Mouse (Mus musculus): ENCODE data around the gene Relb.

The Relb gene

DNA sequence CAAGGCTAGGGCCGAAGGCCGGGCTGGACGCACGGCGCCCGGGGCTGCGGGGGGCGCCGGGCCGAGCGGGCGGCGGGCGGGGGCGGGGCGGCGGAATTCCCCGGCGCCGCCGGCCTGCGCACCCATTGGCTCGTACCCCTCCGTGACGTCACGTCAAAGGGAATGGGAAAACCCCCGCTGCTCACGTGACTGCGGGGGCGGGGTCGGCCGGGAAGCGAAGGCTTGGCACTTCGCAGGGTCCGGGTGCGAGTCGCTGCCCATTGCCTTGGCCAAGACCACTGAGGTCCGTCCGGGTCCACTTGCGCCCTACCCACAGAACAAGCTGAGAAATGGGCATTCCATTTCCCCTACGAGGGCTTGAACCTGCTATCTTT lies at the start of gene Relb:
Gene Relb (minus strand): TSS at position 78 of the 374 bp plus-strand sequence.
- DNase-seq (ENCODE audit: low spot score in 2 of 2): peak; percentile 83

DNA sequence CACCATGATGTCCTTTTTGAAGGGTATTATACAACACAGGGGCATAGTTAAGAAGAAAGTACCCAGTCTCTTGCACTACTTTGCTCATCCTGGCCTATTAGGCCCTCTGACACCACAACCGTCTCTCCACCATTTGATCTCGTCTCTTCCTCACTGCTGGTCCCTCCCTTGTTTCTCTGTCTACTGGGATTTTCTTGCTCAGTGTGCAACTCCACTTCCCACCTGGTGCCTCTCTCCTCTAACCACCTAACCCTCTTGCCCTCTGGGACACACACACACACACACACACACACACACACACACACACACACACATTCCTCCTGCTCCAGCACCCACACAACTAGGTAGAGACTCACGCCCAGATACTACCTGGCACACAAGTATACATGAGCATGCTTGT lies 49.7 kb upstream of the Relb start:
- no peak for DNase-seq (ENCODE audit: low spot score in 2 of 2)

DNA sequence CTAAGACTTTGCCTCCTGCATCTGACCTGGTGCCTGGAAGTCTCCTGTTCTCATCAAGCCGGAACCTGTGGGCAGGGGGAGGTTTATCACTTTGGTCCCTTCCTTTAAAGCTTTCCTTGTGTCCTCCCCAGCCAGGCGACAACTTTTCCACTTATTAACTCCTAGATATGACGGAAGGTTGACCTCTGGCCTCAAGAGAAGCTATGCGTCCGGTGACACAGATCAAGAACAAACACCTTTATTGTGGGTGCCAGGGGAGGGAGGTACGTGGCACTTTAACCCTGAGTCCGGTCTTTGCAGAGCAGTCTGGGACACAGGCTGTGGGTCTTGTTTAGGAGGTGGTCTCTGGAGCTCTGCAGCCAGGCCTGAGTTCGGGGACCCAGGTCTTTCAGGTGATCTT lies 48.6 kb upstream of the Relb start, which contains the start of gene Apoc2:
Gene Apoc2 (minus strand): TSS at position 70 of the 400 bp plus-strand sequence.
- no peak for DNase-seq (ENCODE audit: low spot score in 2 of 2)

DNA sequence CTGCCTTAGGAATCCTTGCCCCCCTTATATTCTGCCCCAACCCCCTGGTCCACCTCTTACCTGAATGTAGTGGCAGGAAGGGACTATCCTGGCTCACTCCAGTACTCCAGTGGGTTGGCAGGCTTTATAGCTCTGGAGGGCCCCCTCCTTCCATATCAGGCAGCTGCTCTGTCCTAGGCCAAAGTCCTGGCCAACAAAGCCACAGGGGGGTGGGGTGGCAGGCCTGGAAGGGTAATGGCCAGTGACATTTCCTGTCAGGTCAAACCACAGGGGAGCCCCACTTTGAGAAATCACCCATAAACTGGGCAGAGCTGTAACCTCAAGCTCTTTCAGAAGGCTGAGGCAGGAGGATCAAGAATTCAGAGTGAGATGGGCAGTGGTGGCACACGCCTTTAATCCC lies 47.4 kb upstream of the Relb start:
- no peak for DNase-seq (ENCODE audit: low spot score in 2 of 2)

DNA sequence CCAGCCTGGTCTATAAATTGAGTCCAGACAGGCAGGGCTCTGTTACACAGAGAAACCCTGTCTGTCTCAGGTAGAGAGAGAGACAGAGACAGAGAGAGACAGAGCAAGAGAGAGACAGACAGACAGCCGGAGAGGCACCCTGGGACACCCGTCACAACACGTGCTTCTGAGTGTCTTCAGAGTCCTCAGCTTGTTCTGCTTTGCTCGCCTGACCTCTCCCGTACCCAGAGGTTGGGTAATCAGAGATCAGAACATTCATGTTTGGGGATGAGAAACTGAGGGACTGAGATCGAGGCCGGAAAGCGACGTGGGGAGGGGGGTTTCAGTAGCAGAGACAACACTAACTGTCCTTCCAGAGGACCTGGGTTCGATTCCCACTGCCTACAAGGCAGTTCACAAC lies 46.6 kb upstream of the Relb start:
- DNase-seq (ENCODE audit: low spot score in 2 of 2): no peak

DNA sequence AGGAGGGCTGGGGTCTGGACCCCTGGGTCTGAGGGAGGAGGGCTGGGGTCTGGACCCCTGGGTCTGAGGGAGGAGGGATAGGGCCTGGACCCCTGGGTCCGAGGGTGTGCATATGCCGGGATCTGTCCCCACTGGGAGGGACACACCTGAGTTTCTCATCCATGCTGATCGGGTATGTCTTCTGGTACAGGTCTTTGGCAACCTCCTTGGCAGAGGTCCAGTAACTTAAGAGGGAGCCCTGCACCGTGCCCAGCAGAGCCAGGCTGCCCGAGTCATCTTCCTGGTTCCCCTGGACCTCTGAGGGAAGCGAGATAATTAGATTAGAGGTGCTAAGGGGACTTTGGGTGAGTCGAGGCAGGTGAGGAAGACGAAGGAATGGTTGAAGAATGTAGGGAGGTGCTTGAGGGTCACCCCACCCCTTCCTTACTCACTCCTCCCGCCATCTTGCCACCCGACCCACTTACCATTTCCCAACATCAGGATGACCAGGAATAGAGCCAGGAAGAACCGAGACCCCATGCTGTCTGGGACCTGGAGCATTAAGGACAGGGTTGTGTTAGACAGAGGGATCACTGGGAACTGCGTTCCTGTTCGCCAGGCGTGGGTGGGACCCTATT lies 44.0 kb upstream of the Relb start:
- DNase-seq (ENCODE audit: low spot score in 2 of 2): no peak

DNA sequence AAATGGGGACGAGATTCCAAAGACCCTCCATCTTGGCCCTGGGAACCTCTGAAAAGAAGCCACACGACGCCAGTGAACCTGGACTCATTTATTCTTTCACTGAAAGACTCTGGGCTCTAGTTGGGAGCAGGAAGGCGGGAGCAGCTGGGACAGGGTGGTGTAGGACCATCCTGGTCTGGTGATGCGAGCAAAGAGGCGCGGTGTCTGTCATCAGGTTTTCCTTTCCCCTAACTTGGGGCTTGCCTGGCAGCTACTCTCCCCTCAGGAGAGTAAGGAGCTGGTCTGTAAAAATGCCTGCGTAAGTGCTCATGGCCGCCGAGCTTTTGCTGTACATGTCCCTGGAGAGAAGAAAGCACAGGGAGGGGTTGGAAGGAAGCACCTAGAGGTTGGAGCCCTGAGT lies 42.3 kb upstream of the Relb start:
- DNase-seq (ENCODE audit: low spot score in 2 of 2): no peak

DNA sequence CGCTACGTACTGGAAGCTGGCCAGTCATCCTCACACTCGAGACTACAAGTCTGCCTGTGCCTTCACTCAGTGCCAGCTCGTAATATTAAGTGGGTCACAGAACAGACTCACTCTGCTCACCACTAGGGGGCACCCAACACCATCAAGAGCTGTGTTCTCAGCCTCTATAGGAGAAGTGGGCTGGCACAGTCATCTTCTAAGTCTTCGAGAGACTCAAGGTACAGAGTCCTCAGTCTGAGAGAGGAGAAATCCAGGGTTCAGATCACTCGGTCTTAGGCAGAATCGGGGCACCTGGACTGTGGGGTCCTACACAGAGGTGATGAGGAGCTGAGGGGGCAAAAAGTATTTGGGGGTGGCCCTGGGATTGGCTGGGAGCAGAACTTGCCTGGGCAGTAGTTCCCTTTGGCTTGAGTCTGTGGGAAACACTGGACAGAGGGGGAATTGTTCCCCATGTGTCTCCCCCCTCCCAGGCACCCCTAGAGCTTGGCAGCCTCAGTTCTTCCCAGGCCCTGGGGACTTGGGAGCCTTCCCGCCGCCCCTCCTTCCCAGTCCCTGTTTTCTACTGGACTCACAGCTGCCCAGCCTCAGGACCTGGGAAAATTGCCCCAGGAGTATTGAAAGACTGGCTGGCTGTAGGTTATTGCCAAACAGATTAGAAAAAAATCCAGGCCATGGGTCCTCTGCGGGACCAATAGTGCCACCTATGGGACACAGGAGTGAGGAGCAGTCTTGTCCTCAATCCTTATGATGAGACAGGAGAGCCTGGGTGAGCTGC lies 39.9 kb upstream of the Relb start:
- DNase-seq (ENCODE audit: low spot score in 2 of 2): peak; percentile 83 to 94

DNA sequence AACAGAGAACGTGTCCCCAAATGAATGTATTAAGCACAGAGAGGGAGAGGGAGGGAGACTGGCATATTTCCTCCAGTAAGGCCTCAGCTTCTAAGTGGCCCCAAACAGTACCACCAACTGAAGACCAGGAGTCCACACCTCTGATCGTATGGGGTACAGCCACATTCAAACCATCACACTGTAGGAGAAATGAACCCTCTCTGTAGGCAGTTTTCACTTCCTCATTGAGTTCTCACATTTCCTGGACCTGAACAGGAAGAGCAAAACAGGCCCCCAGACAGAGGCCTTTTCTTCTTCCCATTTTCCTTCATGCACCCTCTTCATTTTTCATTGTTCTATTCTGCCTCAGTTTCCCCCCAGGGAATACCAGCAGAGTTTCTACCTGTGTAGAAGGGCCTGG lies 38.2 kb upstream of the Relb start:
- DNase-seq (ENCODE audit: low spot score in 2 of 2): no peak

DNA sequence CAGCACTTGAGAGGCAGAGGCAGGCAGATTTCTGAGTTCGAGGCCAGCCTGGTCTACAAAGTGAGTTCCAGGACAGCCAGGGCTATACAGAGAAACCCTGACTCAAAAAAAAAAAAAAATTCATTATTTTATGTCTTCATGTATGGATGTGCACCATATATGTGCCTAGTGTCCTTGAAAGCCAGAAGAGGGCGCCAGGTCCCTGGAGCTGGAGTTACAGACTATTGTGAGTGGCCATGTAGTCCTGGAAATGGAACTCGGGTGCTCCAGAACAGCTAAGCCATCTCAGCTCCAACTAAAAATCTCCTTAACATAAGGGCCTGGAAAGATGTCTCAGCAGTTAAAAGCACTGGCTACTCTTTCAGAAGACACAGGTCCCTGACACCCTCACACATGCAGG lies 37.5 kb upstream of the Relb start:
- no peak for DNase-seq (ENCODE audit: low spot score in 2 of 2)

DNA sequence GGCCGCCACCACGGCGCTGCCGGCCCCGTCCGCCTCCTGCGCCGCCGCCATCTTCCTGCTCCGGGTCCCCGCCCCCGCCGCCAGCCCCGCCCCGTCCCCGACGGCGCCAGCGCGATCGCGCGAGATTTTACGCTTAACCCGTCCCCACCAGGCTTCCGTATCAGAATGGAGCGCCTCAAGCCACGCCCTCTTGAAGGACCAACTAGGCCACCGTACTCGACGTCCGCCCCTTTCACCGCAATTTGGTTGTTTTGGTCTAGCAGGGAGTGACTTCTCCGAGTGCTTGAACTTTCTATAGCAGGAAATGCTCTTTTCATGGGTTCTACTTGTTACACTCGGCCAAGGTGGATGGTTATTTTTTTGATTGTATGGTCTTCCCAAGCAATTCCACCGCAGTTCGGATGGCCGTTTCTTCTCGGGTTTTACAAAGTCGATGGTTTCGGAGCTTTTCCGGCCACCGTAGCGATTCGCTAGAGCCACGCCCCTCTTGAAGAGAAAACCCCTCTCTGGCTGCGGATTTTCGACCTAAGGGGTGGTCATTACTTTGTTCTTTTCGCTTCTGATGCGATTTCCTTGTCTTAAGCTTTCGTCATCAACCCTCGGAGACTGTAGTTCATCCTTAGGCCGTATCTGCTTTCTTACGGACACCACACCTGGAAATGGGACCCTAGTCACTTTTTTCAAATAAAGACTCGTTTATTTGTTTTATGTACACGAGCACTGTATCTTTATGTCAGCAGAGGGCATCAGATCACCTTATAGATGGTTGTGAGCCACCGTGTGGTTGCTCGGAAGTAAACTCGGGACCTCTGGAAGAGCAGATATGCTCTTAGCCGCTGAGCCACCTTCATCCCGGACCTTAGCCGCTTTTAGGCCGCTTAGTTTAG lies 36.0 kb upstream of the Relb start, which contains the start of gene Clptm1:
Gene Clptm1 (minus strand): TSS at position 79 of the 887 bp plus-strand sequence.
- peak; percentile 95 to 97 for DNase-seq (ENCODE audit: low spot score in 2 of 2)

DNA sequence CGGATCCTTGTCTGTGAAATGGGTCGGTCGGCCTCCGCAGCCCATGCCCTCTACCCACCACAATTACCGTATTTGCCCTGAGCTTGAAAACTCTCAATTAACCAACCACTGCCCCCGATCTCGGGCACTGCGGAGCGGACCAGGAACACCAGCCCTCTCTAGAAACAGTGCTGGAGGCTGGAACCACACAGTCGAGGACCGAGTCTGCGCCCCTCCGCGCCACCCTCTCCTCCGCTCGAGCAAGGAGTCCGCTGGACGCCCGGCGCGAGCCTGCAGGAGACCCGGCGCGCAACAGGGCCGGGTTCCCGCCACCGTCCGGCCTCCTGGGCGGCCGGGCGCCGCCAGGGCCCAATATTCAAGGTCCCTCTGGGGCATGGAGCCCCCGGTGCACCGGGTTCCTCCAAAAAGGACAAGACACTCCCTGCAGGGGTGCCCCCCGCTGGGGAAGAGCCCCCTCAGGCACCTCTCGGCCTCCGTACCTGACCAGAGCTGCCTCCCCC lies 35.3 kb upstream of the Relb start:
- DNase-seq (ENCODE audit: low spot score in 2 of 2): no peak

DNA sequence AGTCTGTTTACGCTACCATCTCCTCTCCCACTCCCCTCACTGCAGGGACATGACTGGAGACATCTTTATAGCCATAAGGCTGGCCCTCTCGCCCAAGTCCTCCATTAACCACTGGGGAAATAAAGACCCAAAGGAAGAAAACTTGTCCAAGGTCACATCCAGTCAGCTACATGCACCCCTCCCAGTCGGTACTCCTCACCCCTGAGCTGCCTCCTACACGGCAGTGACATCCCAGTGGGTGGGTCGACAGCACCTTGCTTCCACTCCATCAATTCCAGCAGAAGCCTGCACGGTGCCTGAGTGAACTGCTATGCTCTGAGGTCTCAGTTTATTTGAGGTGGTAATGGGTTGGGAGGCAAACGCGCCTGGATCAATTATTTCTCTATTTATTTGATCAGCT lies 34.7 kb upstream of the Relb start:
- DNase-seq (ENCODE audit: low spot score in 2 of 2): peak; percentile 6 to 16

DNA sequence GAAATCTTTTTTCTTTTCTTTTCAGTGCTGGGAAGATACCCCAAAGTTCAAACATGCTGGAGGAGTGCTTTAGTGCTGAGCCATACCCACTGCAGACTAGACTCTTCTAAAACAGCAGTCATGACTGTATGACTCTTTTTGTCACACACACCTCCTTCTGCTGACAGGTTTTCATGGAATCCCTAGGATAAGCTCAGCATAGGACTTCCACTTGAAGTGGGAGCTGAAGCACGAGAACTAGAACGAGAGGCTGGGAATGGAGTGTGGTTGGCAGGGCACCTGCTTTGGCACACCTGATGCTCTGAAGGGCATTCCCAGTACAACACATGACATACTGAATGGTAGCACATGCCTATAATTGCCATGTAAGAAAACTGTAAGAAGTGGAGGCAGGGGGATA lies 23.4 kb upstream of the Relb start:
- DNase-seq (ENCODE audit: low spot score in 2 of 2): no peak

DNA sequence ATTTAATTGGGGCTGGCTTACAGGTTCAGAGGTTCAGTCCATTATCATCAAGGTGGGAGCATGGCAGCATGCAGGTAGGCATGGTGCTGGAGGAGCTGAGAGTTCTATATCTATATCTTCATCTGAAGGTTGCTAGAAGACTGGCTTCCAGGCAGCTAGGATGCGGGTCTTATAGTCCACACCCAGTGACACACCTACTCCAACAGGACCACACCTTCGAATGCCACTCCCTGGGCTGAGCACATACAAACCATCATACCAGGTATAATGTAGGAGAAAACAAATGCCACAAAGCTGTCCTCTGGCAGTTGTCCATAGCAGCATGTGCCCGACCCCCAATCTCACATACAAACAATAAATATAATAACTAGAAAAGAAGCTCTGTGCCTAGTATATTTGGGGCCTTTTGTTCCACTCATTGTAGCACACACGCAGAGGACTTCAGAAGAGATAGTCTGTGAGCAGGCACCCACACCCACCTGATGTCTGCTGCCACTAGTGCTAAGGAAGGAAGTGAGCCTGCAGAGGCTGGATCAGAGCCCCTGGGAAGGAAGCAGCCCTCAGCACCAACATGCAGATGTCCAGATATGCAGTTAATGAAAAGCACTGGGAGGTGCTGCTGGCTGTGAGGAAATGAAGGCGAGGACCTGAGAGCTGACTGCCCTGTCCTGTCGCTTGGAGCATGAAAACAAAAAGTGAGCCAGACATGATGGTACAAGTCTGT lies 22.0 kb upstream of the Relb start:
- no peak for DNase-seq (ENCODE audit: low spot score in 2 of 2)

DNA sequence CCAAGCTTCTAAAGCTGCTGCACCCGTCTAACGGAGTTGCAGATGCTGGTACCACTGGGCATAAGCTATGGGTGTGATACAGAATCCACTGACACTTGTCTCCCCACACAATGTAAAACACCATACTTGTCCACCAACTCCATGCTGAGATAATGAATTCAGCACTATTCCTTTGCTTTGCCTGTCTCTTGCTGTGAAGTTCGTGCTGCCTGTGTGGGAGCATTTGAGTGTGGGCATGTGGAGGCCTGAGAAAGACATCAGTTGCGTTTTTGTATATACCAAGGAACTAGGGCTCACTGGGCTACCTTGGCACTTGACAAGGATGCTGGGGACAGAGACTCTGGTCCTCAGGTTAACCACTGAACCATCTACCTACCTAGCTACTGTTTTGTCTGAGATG lies 12.0 kb upstream of the Relb start:
- no peak for DNase-seq (ENCODE audit: low spot score in 2 of 2)

DNA sequence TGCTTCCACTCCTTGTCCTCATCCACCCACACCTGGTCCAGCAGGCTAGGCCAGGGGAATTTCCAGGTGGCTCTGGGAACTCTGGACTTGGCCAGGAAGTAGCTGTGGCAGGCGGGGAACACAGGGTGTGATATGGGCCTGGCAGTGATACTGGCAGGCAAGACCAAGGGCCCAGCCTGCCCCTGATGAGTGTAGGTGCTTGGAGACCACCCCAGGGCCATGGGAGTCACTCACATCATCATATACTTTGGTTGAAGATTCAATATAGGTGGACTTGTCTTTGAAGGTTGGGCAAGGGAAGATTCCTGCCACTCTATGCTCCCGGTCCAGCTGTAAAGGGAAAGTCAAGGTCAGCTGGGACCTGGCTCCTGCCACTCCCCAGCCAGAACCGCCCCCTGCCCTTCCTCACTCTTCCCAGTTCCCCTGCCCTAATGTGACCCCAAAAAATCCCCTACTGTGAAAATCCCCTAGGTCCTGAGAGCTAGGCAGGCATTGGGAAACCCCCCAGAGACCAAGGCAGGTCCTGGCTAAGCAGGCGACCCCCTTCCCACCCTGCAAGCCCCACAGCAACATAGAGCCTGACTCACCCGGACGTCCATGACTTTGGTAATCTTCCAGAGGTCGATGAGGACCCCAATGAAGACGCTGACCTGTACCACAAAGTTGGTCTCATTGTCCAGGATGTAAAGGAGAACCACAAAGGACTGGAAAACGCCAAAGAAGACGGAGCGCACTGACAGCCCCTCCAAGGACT lies 6.0 kb upstream of the Relb start:
- DNase-seq (ENCODE audit: low spot score in 2 of 2): no peak

DNA sequence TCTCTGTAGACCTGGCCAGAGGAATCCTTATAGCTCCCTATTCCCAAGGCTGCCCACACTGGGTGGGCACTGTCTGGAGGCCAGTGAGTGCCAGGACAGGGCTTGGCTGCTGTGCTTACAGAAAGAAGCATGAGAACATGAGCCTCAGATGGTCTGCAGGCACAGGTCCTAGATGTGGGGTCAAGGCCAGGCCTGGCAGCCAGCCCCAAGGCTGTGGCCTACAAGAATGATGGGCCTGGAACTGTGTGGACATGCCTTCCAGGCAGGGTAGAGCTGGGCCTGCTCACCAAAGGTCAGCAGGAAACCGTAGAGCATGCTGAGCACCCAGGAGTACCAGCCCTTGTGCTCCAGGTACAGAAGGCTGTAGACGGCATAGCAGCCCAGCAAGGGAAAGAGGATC lies 5.4 kb upstream of the Relb start:
- DNase-seq (ENCODE audit: low spot score in 2 of 2): no peak

DNA sequence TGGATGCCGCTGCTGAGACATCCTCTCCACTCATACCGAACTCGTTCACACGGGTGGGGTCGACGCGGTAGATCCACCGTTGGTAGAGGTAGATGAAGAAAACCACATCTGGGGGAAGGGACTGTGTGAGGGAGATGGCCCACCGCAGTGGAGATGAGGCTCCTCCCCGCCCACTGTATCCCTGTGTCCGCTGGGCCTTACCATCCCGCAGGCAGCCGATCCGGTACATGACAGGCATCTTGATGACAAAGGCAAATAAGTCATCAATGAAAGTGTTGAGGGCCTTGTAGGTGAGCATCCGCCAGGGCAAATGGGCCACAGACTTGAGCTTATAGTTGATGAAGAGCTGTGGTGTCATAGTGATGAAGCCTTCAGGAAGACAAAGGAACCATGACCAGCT lies 4.6 kb upstream of the Relb start:
- no peak for DNase-seq (ENCODE audit: low spot score in 2 of 2)

DNA sequence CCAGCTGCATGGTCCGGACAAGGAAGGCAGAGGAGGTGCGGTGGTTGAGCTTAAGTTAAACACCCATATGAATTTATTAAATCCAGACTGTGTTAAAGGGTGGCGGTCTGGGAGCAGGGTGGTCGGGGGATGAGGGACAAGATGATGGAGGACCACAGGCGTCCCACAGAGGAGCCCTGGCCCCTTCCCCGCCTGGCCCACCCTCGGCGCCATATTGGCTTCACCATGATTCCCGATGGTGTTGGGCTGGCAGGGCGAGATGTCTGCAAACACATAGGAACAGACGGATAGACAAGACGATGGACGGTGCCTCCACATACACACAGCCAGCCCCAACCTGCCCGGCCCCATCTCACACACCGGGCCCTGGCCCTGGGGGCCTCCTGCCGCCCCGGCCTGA lies 4.0 kb upstream of the Relb start:
- no peak for DNase-seq (ENCODE audit: low spot score in 2 of 2)

DNA sequence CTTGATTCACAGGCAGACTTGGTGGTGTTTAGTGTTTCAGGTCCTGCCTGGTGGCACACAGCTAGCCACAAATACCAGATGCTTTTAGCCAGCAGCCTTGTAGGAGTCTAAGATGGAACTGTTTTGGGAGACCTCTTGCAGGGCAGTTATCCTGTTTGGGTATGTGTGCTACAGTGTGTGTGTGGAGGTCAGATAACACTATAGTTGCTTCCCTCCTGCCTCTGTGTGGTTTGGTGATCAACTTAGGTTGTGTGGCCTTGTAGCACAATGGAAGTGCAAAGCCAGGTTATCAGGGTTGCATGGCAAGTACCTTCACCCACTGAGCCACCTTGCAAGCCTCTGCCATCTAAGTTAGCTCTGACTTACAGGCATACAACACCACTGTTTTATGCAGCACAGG lies 3.5 kb upstream of the Relb start:
- DNase-seq (ENCODE audit: low spot score in 2 of 2): no peak
